Mouse (Mus musculus): ENCODE data around the gene Efcab14. TPM values are rescaled to one million over a fixed set of nuclear protein-coding genes. Genes with fewer than 3 reads are reported as not detected.
A peak's percentile ranks its signal among the peaks of the same experiment; 100 is the strongest.

The Efcab14 gene
- total RNA-seq, 2 experiments from 2014 or later: 32.0 to 34.8 TPM

GRCm38 (mm10) chr4:115775056-115775455 lies 37.5 kb downstream of the Efcab14 start:
- DNase-seq (ENCODE audit: low spot score in 2 of 2): no peak

DNA sequence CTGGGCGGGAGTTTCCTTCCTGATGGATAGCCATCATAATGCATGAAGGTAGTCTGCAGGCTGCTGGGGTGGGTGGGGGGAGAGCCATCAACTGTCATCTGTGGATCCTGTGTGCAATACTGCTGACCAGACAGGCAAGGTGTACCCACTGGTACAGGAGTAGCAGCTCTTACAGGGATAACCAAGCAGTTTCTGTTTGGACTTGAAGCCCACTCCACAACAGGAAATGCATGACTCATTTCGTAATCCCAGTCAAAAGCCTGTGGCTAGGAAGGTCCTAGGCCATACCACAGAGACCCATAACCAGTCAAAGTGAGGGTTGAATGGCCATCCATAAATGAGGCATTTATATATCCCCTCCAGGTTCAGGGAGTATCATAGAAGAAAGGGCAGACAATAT lies 40.1 kb downstream of the Efcab14 start:
- DNase-seq (ENCODE audit: low spot score in 2 of 2): no peak

- no peak for DNase-seq (ENCODE audit: low spot score in 2 of 2)
Measured at GRCm38 (mm10) chr4:115780269-115780668, 42.7 kb downstream of the Efcab14 start.

GRCm38 (mm10) chr4:115780918-115781317 lies 43.4 kb downstream of the Efcab14 start, which contains the start of gene Tex38:
TSS of gene Tex38 (minus strand) at chr4:115781018.
- no peak for DNase-seq (ENCODE audit: low spot score in 2 of 2)

- no peak for DNase-seq (ENCODE audit: low spot score in 2 of 2)
Measured at GRCm38 (mm10) chr4:115782026-115782805, 44.7 kb downstream of the Efcab14 start.

DNA sequence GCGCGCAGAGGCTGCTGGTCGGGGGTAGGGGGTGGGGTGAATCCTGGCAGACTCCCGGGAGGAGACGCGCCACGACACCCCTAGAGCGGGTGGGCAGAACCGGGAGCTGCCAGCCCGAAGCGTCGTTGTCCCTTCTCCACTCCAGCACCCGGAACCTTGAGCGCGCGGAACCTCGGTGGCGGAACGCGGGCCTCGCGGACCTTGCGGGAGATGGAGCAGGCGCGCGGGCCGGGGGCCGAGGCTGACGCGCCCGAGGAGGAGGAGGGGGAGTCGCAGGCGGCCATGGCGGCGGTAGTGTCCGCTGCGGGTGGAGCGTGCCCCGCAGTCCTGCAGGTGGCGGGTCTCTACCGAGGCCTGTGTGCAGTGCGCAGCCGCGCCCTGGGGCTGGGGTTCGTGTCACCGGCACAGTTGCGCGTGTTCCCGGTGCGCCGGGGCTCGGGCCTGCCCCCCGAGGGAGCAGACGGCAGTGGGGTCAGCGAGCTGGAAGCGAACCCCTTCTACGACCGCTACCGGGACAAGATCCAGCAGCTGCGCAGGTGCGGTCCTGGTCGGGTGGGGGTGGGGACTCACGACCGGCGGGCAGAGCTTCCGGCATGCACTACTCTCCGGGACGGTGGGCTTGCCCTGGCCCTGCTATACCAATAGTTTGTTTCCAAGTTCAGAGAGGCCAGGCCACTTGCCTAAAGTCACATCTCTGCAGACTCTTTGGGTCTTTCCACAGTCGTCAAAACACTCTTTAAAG lies 47.4 kb downstream of the Efcab14 start, which contains the start of gene Atpaf1:
Atpaf1 (plus strand) TSS at position 44 of the 742 bp plus-strand sequence.
- DNase-seq (ENCODE audit: low spot score in 2 of 2): peak; percentile 86 to 88

DNA sequence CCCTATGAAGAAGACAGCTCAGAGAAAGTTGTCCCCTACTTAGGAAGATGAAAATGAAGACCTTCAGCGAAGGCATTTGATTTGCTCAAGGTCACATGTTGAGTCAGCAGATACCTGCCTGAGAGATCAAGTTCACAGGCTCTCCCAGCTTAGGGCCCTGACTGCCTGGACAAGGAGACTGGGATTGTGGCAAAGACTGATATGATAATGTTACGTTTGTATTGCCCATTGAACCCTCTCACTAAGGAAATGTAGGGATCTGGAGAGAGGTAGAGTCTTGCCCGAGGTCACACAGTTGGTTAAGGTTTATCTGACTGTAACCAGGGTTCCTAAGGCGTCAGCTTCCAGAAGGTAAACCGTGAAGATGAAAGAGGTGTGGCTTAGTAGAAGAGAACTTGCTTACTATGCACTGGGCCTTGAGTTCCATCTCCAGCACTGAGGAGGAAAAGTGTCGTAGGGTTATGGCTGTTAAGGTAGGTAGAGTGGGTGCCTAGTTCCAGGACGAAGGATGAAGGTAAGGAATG lies 48.0 kb downstream of the Efcab14 start:
- DNase-seq (ENCODE audit: low spot score in 2 of 2): no peak

GRCm38 (mm10) chr4:115790864-115791263 lies 53.3 kb downstream of the Efcab14 start:
- DNase-seq (ENCODE audit: low spot score in 2 of 2): no peak

DNA sequence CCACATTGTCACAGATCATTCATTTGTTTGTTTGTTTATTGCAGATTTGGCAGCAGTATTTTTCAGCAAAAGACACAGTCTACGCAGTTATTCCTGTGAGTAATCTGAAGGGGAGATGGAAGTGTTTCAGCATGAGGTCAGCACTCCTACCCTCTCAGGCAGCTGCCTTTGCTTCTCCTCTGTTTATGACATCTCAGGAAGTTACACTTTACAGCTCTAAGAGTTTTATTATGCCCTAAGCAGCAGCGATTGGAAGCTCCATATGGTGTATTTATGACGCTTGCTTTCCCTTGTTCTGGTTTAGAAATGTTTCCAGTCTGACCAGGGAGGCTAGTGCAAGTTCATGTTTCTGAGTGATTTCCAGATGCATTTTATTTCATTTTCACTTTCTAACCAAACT lies 57.8 kb downstream of the Efcab14 start:
- no peak for DNase-seq (ENCODE audit: low spot score in 2 of 2)

GRCm38 (mm10) chr4:115799981-115800380 lies 62.4 kb downstream of the Efcab14 start:
- DNase-seq (ENCODE audit: low spot score in 2 of 2): no peak

DNA sequence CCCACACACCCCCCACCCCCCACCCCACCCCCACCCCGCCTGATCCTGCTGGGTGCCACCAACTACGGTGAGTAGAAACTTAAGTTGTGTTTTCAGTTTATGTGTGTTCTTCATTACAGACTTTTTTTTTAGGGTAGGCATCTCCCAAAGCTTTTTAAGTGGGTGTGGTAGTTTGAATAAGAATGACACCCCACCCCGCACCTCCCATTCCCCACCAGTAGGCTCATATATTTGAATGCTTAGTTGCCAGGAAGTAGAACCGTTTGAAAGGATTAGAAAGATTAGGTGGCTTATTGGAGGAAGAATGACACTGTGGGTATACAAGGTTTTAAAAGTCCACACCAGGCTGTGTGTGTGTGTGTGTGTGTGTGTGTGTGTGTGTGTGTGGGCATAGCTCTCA lies 74.8 kb downstream of the Efcab14 start:
- DNase-seq (ENCODE audit: low spot score in 2 of 2): no peak

DNA sequence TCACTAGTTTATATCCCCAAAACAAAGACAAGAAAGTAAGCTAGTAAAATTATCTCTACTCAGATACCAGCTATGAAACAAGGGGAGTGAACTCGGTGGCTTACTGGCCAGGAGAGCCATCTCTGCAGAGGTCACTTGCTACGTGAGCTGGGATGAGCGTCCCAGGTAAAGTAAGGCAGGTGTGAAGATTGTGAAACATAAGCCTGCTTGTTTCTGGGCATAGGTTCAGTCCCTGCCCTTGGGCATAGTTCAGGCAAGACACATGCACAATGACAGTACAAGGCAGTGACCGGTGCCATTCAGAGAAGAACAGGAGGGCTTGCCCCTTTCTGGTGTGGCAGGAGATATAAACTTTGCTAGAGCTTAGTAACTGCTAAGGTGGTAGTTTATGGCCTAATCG lies 78.1 kb downstream of the Efcab14 start:
- no peak for DNase-seq (ENCODE audit: low spot score in 2 of 2)

DNA sequence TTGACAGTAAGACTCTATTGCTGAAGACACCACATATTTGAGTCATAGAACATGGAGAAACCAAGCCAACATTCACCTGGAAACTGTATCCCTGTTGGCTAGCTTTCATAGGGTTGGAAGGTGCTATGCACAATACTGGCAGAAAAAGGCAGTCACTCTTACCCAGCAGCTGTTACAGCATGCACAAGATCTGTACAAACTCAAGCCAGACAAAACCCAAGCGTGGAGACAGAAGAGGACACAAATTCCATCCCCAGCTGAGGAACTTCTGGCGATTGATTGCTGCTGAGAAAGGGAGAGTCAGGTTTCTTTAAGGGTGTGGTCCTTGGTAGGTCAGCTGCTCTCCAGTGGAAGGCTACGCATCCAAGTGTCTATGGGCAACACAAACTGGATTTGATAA lies 82.7 kb downstream of the Efcab14 start:
- DNase-seq (ENCODE audit: low spot score in 2 of 2): no peak

DNA sequence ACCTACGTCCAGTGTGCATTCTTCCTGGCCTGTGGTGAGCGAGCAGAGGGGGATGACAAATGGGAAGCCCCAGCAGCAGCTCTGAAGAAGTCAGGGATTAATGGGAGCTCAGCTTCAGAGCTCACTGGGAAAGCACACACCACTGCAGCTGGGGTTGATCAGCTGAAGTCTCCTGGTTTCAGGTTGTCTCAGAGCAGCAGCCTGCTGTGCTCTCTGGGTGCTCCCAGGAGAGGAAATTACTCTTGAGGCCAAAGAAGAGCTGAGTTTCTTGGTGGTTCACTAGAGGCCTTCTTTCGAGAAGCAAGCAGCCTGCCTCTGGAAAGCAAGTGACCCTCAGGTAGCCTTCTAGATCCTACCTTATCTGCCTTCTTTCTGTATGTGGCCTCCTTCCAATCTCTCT lies 83.4 kb downstream of the Efcab14 start:
- DNase-seq (ENCODE audit: low spot score in 2 of 2): no peak

DNA sequence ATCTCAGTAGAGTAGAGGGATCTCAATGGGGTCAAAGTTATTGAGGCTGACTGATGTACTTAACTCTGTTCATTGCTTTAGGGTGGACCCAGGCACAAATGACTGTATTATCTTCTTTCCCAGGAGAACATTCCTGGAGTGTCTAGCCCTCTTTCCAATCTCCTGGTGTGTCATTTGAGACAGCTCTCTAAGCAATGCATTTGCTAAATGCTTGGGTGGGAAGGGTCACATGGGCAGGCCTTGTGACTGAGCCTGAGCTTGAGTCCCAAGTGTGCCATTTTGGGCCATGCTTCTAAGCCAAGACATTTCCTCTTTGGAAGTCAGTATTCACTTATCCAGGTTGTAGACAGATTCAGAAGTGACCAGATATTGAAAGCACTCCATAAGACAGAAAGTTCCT lies 83.9 kb downstream of the Efcab14 start:
- no peak for DNase-seq (ENCODE audit: low spot score in 2 of 2)

GRCm38 (mm10) chr4:115821928-115822327 lies 84.4 kb downstream of the Efcab14 start:
- no peak for DNase-seq (ENCODE audit: low spot score in 2 of 2)

GRCm38 (mm10) chr4:115824178-115824577 lies 86.6 kb downstream of the Efcab14 start:
- DNase-seq (ENCODE audit: low spot score in 2 of 2): no peak

- DNase-seq (ENCODE audit: low spot score in 2 of 2): no peak
Measured at GRCm38 (mm10) chr4:115825271-115825670, 87.7 kb downstream of the Efcab14 start.
